Mouse (Mus musculus): ENCODE results near the gene Pou4f1.

Gene Pou4f1

GRCm38 (mm10) chr14:104456976-104457375, 10.8 kb downstream of the Pou4f1 start:
- peak; percentile 61 for DNase-seq (ENCODE audit: low spot score)

GRCm38 (mm10) chr14:104453824-104454223, 14.0 kb downstream of the Pou4f1 start:
- DNase-seq (ENCODE audit: low spot score): peak; percentile 87

GRCm38 (mm10) chr14:104434293-104434692, 33.5 kb downstream of the Pou4f1 start:
- no peak for DNase-seq (ENCODE audit: low spot score)

GRCm38 (mm10) chr14:104430819-104431218, 37.0 kb downstream of the Pou4f1 start:
- no peak for DNase-seq (ENCODE audit: low spot score)

GRCm38 (mm10) chr14:104423688-104424470, 43.9 kb downstream of the Pou4f1 start:
- no peak for DNase-seq (ENCODE audit: low spot score)

Data from embryo, embryonic 10.5 days (tissue).